Mouse (Mus musculus) megakaryocyte, embryonic 14.5 days (primary cell): ENCODE measurements around the gene Gzmm. TPM values are rescaled to one million over a fixed set of nuclear protein-coding genes. Genes with fewer than 3 reads are reported as not detected.

Experiments
- H3K27me3 ChIP-seq: replicated peaks from 2 replicates; pipeline ENCODE3; 2012; ENCODE audit warnings: inconsistent platforms
- H3K36me3 ChIP-seq: replicated peaks from 2 replicates; pipeline ENCODE3; 2012; ENCODE audit warnings: low read length, inconsistent platforms, mixed read lengths
- H3K4me1 ChIP-seq: 2 replicates; pipeline ENCODE4 v1.6.1; 2012; ENCODE audit warnings: inconsistent platforms
- H3K4me3 ChIP-seq: replicated peaks from 2 replicates; pipeline ENCODE3; 2012; ENCODE audit warnings: moderate library complexity, mild to moderate bottlenecking, inconsistent platforms
- H3K9me3 ChIP-seq: 2 replicates; pipeline ENCODE4 v1.6.1; 2012; ENCODE audit warnings: inconsistent platforms
- FLI1 ChIP-seq: IDR thresholded peaks from 2 replicates; pipeline ENCODE4 v1.6.1; 2012; ENCODE audit warnings: low read length, inconsistent platforms, mixed read lengths
- GATA1 ChIP-seq: IDR thresholded peaks from 3 replicates; pipeline ENCODE4 v1.6.1; 2012; ENCODE audit warnings: mixed read lengths, low read length, inconsistent platforms, borderline replicate concordance
- polyA plus RNA-seq: library from polyadenylated mRNA; stranded (reverse); fragments of >175 nt; gene quantifications from 2 replicates; pipeline ENCODE4 v1.2.3, GENCODE M21; 2012; ENCODE audit warnings: low replicate concordance; ENCODE audit not compliant: insufficient read depth

The Gzmm gene
- polyA plus RNA-seq: 1.4 and 2.2 TPM in 2 replicates

DNA sequence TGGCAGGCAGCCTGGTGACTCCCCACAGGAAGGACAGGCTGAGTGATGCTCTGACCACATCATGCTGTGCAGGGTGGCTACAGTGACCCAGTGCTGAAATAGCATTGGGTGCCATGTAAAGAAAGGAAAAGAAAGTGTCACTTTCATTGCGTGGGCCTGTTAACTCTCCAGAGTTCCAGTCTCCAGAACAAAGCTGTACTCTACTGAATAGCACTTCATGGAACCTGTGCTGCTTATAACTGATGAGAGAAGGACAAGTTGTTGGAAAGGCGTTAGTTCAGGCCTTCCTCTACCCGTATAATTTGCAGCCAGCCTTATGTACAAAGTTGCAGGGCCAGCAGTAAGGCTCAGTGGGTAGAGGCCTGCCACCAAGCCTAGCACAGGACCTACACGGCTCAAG lies at the start of gene Gzmm:
TSS of gene Gzmm (plus strand) at position 301 of the 400 bp plus-strand sequence.
- TF ChIP-seq GATA1 (no peak), FLI1 (no peak)
- H3K4me3 ChIP-seq: peak within 1 kb of the TSS; percentile 0
- no peaks in the 10 kb centered on the region for H3K27me3 ChIP-seq
- H3K4me1 ChIP-seq: peaks cover 57% of the 10 kb centered on the region
- H3K36me3 ChIP-seq: peaks cover 70% of the 10 kb centered on the region
- H3K9me3 ChIP-seq: peaks cover 10% of the 10 kb centered on the region

DNA sequence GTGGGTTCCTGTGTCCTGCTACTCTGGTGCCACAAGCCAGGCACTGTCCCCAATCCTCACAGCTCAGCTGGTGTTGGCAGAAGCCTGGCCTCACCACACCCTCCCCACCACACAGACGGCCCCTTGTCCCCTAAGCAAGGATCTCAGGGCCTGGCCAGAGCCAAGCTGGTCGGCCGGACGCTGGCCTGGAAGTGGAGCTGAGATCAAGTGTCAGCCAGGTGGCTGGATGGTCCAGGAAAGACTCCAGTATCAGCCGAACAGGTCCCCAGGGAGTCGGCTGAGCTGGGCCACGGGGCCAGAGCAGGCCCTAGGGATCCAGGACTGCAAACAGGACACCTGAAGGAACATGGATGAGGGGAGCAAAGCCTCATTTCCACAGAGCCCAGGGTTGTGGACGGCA lies 43.1 kb upstream of the Gzmm start, which contains the start of gene Odf3l2:
TSS of gene Odf3l2 (minus strand) at position 28 of the 400 bp plus-strand sequence.
- no peak within 1 kb of the TSS for H3K4me3 ChIP-seq
- no peaks in the 10 kb centered on the region for H3K9me3 ChIP-seq
- no peaks in the 10 kb centered on the region for H3K4me1 ChIP-seq
- TF ChIP-seq GATA1 (no peak), FLI1 (no peak)
- H3K27me3 ChIP-seq: peaks cover 49% of the 10 kb centered on the region
- H3K36me3 ChIP-seq: no peaks in the 10 kb centered on the region

DNA sequence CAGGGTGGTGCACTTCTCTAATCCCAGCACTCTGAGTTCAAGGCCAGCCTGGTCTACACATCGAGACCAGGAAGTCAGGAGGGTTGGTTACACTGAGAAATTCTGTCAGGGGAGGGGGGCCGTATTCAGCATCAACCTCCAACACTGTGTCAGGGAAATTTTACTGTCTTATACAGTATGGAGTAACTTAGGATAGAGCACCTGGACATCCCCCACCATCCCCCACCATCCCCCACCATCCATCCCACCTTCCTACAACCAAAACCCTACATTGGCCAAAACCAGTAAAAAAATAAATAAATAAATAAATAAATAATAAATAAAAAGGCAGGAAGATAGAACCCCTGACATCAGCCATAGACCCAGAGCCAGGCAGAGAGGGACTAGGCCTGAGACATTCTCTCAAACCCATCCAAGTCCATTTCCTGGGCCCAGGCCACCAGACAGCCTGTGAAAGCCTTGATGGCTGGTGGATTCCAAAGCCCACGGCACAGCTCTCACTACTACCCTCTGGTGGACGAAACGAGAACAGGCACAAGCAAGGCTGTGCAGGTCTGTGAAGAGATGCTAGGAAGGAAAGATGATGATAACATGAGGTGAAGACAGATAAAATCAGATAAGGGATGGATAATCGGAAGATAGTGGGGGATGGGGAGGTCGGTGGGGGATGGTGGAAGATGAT lies 39.6 kb upstream of the Gzmm start:
- Histone ChIP-seq H3K36me3 (no peaks in the 10 kb centered on the region), H3K27me3 (peaks cover 58% of the 10 kb centered on the region), H3K9me3 (peaks cover 5% of the 10 kb centered on the region), H3K4me3 (no peak overlapping the region), H3K4me1 (no peaks in the 10 kb centered on the region)
- TF ChIP-seq GATA1 (no peak), FLI1 (no peak)

- Histone ChIP-seq H3K4me3 (no peak overlapping the region), H3K9me3 (peaks cover 5% of the 10 kb centered on the region), H3K36me3 (no peaks in the 10 kb centered on the region), H3K27me3 (peaks cover 58% of the 10 kb centered on the region), H3K4me1 (peaks cover 2% of the 10 kb centered on the region)
- TF ChIP-seq FLI1: no peak
- TF ChIP-seq GATA1: no peak
Measured at GRCm38 (mm10) chr10:79652789-79653188, 36.0 kb upstream of the Gzmm start.

DNA sequence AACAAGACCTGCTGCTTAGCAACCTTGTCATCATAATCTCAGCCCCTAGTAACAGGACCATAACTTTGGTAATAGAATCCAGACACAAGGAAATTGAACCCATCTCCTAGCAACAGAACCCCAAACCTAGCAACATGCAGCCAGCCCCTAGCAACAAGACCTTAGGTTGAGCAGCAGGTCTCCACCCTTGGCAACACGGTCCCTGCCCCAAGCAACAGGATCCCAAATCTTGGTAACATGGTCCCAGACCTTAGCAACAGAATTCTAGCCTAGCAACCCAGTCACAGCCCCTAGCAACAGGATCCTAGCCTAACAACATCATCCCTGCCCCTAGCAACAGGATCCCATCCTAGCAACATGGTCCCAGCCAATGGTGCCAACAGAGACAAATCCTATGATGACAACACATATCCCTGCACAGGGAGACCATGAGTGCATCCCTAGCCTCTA lies 33.8 kb upstream of the Gzmm start:
- Histone ChIP-seq H3K36me3 (no peaks in the 10 kb centered on the region), H3K4me1 (peaks cover 19% of the 10 kb centered on the region), H3K27me3 (peaks cover 51% of the 10 kb centered on the region), H3K4me3 (no peak overlapping the region), H3K9me3 (peaks cover 5% of the 10 kb centered on the region)
- TF ChIP-seq GATA1 (no peak), FLI1 (no peak)

DNA sequence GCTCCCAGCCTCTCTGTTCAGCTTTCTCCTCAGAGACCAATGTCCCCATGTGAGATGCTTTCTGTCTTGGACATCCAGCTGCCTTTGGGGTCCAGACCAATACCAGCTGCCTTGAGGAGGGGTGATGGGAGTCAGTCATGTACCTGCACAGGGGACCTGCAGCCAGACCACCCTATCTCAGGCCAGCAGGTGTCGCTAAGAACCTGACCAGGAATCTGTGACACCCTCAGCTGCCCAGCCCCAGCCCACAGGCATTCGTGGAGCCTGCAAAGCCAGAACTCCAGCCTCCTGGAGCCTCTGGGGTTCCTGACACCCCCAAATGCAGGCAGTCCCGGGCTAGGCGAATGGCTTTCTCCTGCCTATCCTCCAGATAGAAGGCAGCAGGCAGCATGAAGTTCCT lies 30.0 kb upstream of the Gzmm start:
- no peak overlapping the region for H3K4me3 ChIP-seq
- no peaks in the 10 kb centered on the region for H3K9me3 ChIP-seq
- H3K4me1 ChIP-seq: peaks cover 33% of the 10 kb centered on the region
- H3K36me3 ChIP-seq: no peaks in the 10 kb centered on the region
- TF ChIP-seq FLI1 (no peak), GATA1 (no peak)
- H3K27me3 ChIP-seq: peaks cover 35% of the 10 kb centered on the region

- TF ChIP-seq GATA1 (no peak), FLI1 (no peak)
- H3K4me1 ChIP-seq: peaks cover 39% of the 10 kb centered on the region
- no peak overlapping the region for H3K4me3 ChIP-seq
- H3K9me3 ChIP-seq: no peaks in the 10 kb centered on the region
- no peaks in the 10 kb centered on the region for H3K36me3 ChIP-seq
- H3K27me3 ChIP-seq: peaks cover 27% of the 10 kb centered on the region
Measured at GRCm38 (mm10) chr10:79660298-79660697, 28.5 kb upstream of the Gzmm start.

GRCm38 (mm10) chr10:79661861-79662260 lies 27.0 kb upstream of the Gzmm start:
- H3K9me3 ChIP-seq: no peaks in the 10 kb centered on the region
- H3K36me3 ChIP-seq: no peaks in the 10 kb centered on the region
- H3K4me3 ChIP-seq: no peak overlapping the region
- H3K4me1 ChIP-seq: peaks cover 39% of the 10 kb centered on the region
- H3K27me3 ChIP-seq: peaks cover 22% of the 10 kb centered on the region
- no peak for TF ChIP-seq FLI1
- TF ChIP-seq GATA1: no peak

- Histone ChIP-seq H3K4me3 (no peak within 1 kb of the TSS), H3K36me3 (no peaks in the 10 kb centered on the region), H3K4me1 (peaks cover 30% of the 10 kb centered on the region), H3K9me3 (no peaks in the 10 kb centered on the region), H3K27me3 (peaks cover 22% of the 10 kb centered on the region)
- TF ChIP-seq GATA1: no peak
- TF ChIP-seq FLI1: no peak
Measured at GRCm38 (mm10) chr10:79664131-79664665, 24.6 kb upstream of the Gzmm start, which contains the start of gene Madcam1. Gene Madcam1 (plus strand): TSS chr10:79664559.

GRCm38 (mm10) chr10:79665051-79665450 lies 23.8 kb upstream of the Gzmm start:
- Histone ChIP-seq H3K36me3 (no peaks in the 10 kb centered on the region), H3K4me1 (peaks cover 31% of the 10 kb centered on the region), H3K9me3 (no peaks in the 10 kb centered on the region), H3K4me3 (no peak overlapping the region), H3K27me3 (peaks cover 22% of the 10 kb centered on the region)
- TF ChIP-seq FLI1 (no peak), GATA1 (no peak)
